Mouse (Mus musculus) lung, postnatal 0 days (tissue): ENCODE results near the gene Banp. TPM values are rescaled to one million over a fixed set of nuclear protein-coding genes. Genes with fewer than 3 reads are reported as not detected.

Experiments used
- ATAC-seq: fragments of 200-750 bp; cut with Nextera tagmentation; 2 replicates; pipeline ENCODE4 v1.8.0; 2017; ENCODE audit warnings: moderate library complexity
- DNase-seq: peaks from one replicate; pipeline ENCODE4 v3.0.0-alpha.2; 2016; ENCODE audit warnings: low spot score
- H3K27ac ChIP-seq: fragments of 300-500 bp; sonication (generic); 2 replicates; pipeline ENCODE4 v1.5.1; 2014; ENCODE audit warnings: antibody characterized with exemption, mild to moderate bottlenecking, low read length, mixed read lengths
- H3K27me3 ChIP-seq: fragments of 300-500 bp; sonication (generic); replicated peaks from 2 replicates; pipeline ENCODE4 v1.6.1; 2014; ENCODE audit warnings: low read length, mixed read lengths; ENCODE audit not compliant: insufficient read depth
- H3K36me3 ChIP-seq: fragments of 300-500 bp; sonication (generic); 2 replicates; pipeline ENCODE4 v1.6.1; 2014; ENCODE audit warnings: low read length, mixed read lengths; ENCODE audit not compliant: insufficient read depth
- H3K4me1 ChIP-seq: fragments of 300-500 bp; sonication (generic); 2 replicates; pipeline ENCODE4 v1.6.1; 2014; ENCODE audit warnings: antibody characterized with exemption, low read depth, low read length, mixed read lengths; ENCODE audit not compliant: insufficient read depth
- H3K4me2 ChIP-seq: fragments of 300-500 bp; sonication (generic); replicated peaks from 2 replicates; pipeline ENCODE4 v1.6.1; 2014; ENCODE audit warnings: low read depth, mild to moderate bottlenecking, low read length, moderate library complexity, mixed read lengths
- H3K4me3 ChIP-seq: fragments of 300-500 bp; sonication (generic); 2 replicates; pipeline ENCODE4 v1.5.1; 2014; ENCODE audit warnings: low read depth, low read length
- H3K9ac ChIP-seq: fragments of 300-500 bp; sonication (generic); replicated peaks from 2 replicates; pipeline ENCODE4 v1.6.1; 2014; ENCODE audit warnings: low read depth, mild to moderate bottlenecking
- H3K9me3 ChIP-seq: fragments of 300-500 bp; sonication (generic); 2 replicates; pipeline ENCODE4 v1.6.1; 2016; ENCODE audit warnings: low read length, mixed read lengths
- CTCF ChIP-seq: IDR thresholded peaks from 2 replicates; pipeline ENCODE4 v1.5.1; 2016; ENCODE audit warnings: antibody characterized with exemption, mild to moderate bottlenecking
- EP300 ChIP-seq: IDR thresholded peaks from 2 replicates; pipeline ENCODE4 v1.6.1; 2016; ENCODE audit warnings: antibody characterized with exemption, mild to moderate bottlenecking, control low read depth
- WGBS: fragments of 180-500 bp; shearing (Covaris S2); extraction: QIAGEN DNeasy Blood & Tissue Kit; methylation state at CpG from one replicate; pipeline ENCODE4 v1.1.7; 2014; 5-methylcytosine and 5-hydroxymethylcytosine counted together
- polyA plus RNA-seq: library from polyadenylated mRNA; unstranded; fragments of >200 nt; fragmentation: Nextera tagmentation; extraction: Ambion mirVana; gene quantifications from 2 replicates; pipeline ENCODE4 v1.2.1, GENCODE M21; 2015

Banp gene
- polyA plus RNA-seq, 1 experiment from 2014 or later, result 17.1 TPM

- TF ChIP-seq CTCF, result no peak
- TF ChIP-seq EP300, result no peak
- Histone ChIP-seq H3K9me3 (no peaks in the 10 kb centered on the region), H3K4me2 (no peak overlapping the region), H3K4me1 (peaks cover 9% of the 10 kb centered on the region), H3K4me3 (no peak overlapping the region), H3K9ac (no peak overlapping the region), H3K27ac (peak overlapping the region; percentile 84), H3K27me3 (no peaks in the 10 kb centered on the region), H3K36me3 (no peaks in the 10 kb centered on the region)
- DNase-seq (peak; percentile 84), ATAC-seq (peak; percentile 67)
- WGBS, result 10% methylated on average over 8 of the region's 8 CpGs
Measured at GRCm38 (mm10) chr8:121922101-121922500, 27.4 kb upstream of the Banp start.

- Histone ChIP-seq H3K27ac (no peak overlapping the region), H3K4me2 (no peak overlapping the region), H3K36me3 (no peaks in the 10 kb centered on the region), H3K4me1 (peaks cover 9% of the 10 kb centered on the region), H3K27me3 (no peaks in the 10 kb centered on the region), H3K9me3 (no peaks in the 10 kb centered on the region), H3K9ac (no peak overlapping the region), H3K4me3 (no peak overlapping the region)
- DNase-seq, result no peak
- 79% methylated on average over 5 of the region's 5 CpGs for WGBS
- TF ChIP-seq CTCF, result no peak
- TF ChIP-seq EP300, result no peak
- no peak for ATAC-seq
Measured at GRCm38 (mm10) chr8:121924681-121925080, 24.9 kb upstream of the Banp start.

- DNase-seq, result peak; percentile 87
- 25% methylated on average over 10 of the region's 10 CpGs for WGBS
- no peak overlapping the region for H3K4me3 ChIP-seq
- H3K36me3 ChIP-seq, result no peaks in the 10 kb centered on the region
- no peaks in the 10 kb centered on the region for H3K27me3 ChIP-seq
- H3K27ac ChIP-seq, result no peak overlapping the region
- no peaks in the 10 kb centered on the region for H3K9me3 ChIP-seq
- TF ChIP-seq CTCF (peak; percentile 96), EP300 (no peak)
- no peak overlapping the region for H3K4me2 ChIP-seq
- H3K4me1 ChIP-seq, result peaks cover 9% of the 10 kb centered on the region
- no peak for ATAC-seq
- H3K9ac ChIP-seq, result no peak overlapping the region
Measured at GRCm38 (mm10) chr8:121925624-121926023, 23.9 kb upstream of the Banp start.

- 60% methylated on average over 8 of the region's 8 CpGs for WGBS
- H3K9ac ChIP-seq, result no peak overlapping the region
- ATAC-seq, result no peak
- TF ChIP-seq CTCF (no peak), EP300 (no peak)
- no peaks in the 10 kb centered on the region for H3K27me3 ChIP-seq
- no peak overlapping the region for H3K4me2 ChIP-seq
- H3K27ac ChIP-seq, result no peak overlapping the region
- H3K9me3 ChIP-seq, result no peaks in the 10 kb centered on the region
- no peaks in the 10 kb centered on the region for H3K36me3 ChIP-seq
- no peak for DNase-seq
- peaks cover 9% of the 10 kb centered on the region for H3K4me1 ChIP-seq
- no peak overlapping the region for H3K4me3 ChIP-seq
Measured at GRCm38 (mm10) chr8:121926266-121926665, 23.3 kb upstream of the Banp start.

GRCm38 (mm10) chr8:121927316-121927715, 22.2 kb upstream of the Banp start:
- peak; percentile 76 for DNase-seq
- WGBS, result 30% methylated on average over 8 of the region's 8 CpGs
- H3K9ac ChIP-seq, result no peak overlapping the region
- TF ChIP-seq CTCF (peak; percentile 75), EP300 (no peak)
- no peaks in the 10 kb centered on the region for H3K27me3 ChIP-seq
- H3K4me1 ChIP-seq, result peaks cover 2% of the 10 kb centered on the region; the same call in 1 of the 2 replicates
- no peaks in the 10 kb centered on the region for H3K36me3 ChIP-seq
- H3K4me3 ChIP-seq, result no peak overlapping the region
- H3K27ac ChIP-seq, result no peak overlapping the region
- peak; percentile 71 for ATAC-seq
- no peak overlapping the region for H3K4me2 ChIP-seq
- no peaks in the 10 kb centered on the region for H3K9me3 ChIP-seq

- no peak overlapping the region for H3K9ac ChIP-seq
- H3K4me3 ChIP-seq, result no peak overlapping the region
- 85% methylated on average over 4 of the region's 4 CpGs for WGBS
- ATAC-seq (no peak), DNase-seq (no peak)
- H3K36me3 ChIP-seq, result no peaks in the 10 kb centered on the region
- H3K4me2 ChIP-seq, result no peak overlapping the region
- H3K9me3 ChIP-seq, result no peaks in the 10 kb centered on the region
- H3K27me3 ChIP-seq, result no peaks in the 10 kb centered on the region
- H3K27ac ChIP-seq, result no peak overlapping the region
- TF ChIP-seq EP300 (no peak), CTCF (no peak)
- no peaks in the 10 kb centered on the region for H3K4me1 ChIP-seq
Measured at GRCm38 (mm10) chr8:121930047-121930446, 19.5 kb upstream of the Banp start.

GRCm38 (mm10) chr8:121931571-121931970, 18.0 kb upstream of the Banp start:
- H3K4me3 ChIP-seq, result no peak overlapping the region
- no peak overlapping the region for H3K9ac ChIP-seq
- H3K27ac ChIP-seq, result no peak overlapping the region
- no peak for TF ChIP-seq EP300
- TF ChIP-seq CTCF, result no peak
- no peak for DNase-seq
- WGBS, result 76% methylated on average over 7 of the region's 7 CpGs
- no peaks in the 10 kb centered on the region for H3K27me3 ChIP-seq
- H3K4me2 ChIP-seq, result no peak overlapping the region
- no peaks in the 10 kb centered on the region for H3K4me1 ChIP-seq
- no peak for ATAC-seq
- H3K9me3 ChIP-seq, result no peaks in the 10 kb centered on the region
- H3K36me3 ChIP-seq, result no peaks in the 10 kb centered on the region
